Mouse (Mus musculus): Measurements from ENCODE around the gene March1. TPM values are rescaled to one million over a fixed set of nuclear protein-coding genes. Genes with fewer than 3 reads are reported as not detected.
"Not testable (repeated sequence)": the region's sequence is repeated elsewhere in the genome, so short reads cannot be mapped to it uniquely, and the experiment has no call there.

The March1 gene
- polyA plus RNA-seq, 1 experiment = 4.4 TPM

DNA sequence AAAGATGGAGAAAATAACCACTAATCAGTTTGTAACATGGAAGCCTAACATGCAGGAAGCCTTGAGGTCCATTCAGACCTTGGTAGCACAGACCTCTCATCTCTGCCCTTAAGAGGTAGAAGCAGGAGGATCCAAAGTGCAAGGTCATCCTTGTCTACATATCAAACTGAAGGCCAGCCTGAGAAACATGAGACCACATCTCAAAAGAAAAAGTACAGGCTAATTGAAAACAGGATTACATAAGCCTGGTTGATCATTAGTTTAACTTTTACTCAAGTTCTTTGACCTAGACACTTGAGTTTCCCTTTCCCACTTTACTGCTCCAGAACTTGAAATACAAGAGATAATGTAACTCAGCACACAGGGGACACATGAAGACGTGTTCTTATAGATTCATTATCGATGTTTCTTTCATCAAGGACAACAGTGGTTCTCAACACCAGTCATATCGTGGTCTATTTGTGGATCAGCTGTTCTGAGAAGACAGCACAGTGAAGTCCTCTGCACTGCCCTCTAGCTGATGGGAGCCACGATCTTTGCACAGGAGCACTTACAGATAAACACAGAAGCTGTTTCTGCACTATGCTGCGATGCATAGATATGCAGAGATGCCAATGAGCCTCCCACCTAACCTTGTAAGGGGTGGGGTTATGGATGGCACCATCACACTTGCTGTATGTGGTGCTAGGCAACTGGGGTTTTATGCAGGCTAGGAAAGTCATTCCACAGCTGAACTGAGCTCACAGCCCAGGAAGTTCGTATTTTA, 789.1 kb downstream of the March1 start:
- 85% methylated on average over 6 of the region's 6 CpGs for WGBS
- Histone ChIP-seq H3K4me1 (ENCODE audit: control insufficient read depth, insufficient read depth, low read length) (no peaks in the 10 kb centered on the region), H3K4me3 (replicated peaks; ENCODE audit: insufficient read depth, low read depth, low read length) (no peak overlapping the region), H3K27me3 (ENCODE audit: control insufficient read depth, insufficient read depth, low read length) (no peaks in the 10 kb centered on the region), H3K27ac (ENCODE audit: insufficient read depth, low read length) (no peak overlapping the region)
- DNase-seq = no peak
- TF ChIP-seq CTCF (IDR thresholded peaks at IDR 0.05; ENCODE audit: borderline replicate concordance, insufficient read depth, low read depth, low read length) (no peak), POLR2A (IDR thresholded peaks at IDR 0.05; ENCODE audit: borderline replicate concordance, insufficient read depth, low read length) (no peak)

DNA sequence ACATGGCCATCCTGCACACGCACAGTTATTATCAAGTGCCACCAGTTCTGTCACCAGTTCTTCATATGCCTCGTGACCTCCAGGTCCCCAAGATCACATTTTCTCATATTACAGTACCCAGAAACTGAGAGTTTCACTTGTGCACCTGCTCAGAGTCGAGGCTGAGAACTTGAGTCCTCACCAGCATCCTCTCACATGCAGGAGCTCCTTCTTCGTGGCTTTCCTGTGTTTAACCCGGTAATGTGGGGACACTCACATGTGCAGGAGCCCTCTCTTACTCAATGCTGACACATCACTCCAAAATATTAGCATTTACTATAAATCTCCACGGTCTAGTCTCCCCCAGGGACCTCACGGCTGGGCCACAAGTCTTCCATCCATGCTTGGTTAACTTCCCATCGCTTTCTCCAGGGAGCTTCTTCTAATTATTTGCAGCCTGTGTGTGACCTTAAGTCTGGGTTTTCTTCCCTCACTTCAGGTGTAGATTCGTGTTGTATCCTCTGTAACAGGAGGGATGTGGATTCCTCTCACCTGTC, 792.4 kb downstream of the March1 start:
- DNase-seq = no peak
- 79% methylated on average over 9 of the region's 9 CpGs for WGBS
- H3K4me1 ChIP-seq (ENCODE audit: control insufficient read depth, insufficient read depth, low read length) = no peaks in the 10 kb centered on the region
- H3K4me3 ChIP-seq (replicated peaks; ENCODE audit: insufficient read depth, low read depth, low read length) = no peak overlapping the region
- no peak overlapping the region for H3K27ac ChIP-seq (ENCODE audit: insufficient read depth, low read length)
- no peaks in the 10 kb centered on the region for H3K27me3 ChIP-seq (ENCODE audit: control insufficient read depth, insufficient read depth, low read length)
- no peak for TF ChIP-seq CTCF (IDR thresholded peaks at IDR 0.05; ENCODE audit: borderline replicate concordance, insufficient read depth, low read depth, low read length)
- no peak for TF ChIP-seq POLR2A (IDR thresholded peaks at IDR 0.05; ENCODE audit: borderline replicate concordance, insufficient read depth, low read length)

DNA sequence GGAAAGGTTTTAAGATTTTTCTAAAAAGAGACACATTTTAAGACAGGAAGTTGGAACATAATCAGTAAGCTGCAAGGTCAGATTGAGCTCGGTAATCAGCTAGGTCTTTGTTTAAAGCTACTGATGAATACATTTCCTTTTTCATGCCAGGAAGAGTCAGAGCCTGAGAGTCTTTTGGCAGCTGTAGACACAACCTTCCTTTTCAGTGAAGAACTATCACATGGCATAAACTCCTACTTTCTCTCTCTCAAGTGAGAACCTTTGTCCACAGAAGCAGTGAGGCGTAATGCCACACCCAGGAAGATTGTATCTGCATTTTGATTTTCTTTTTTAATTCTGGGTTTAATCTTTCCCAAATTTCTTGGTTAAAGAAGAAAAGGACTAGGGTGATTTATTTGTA, 795.4 kb downstream of the March1 start:
- no peak for DNase-seq
- no peak overlapping the region for H3K4me3 ChIP-seq (replicated peaks; ENCODE audit: insufficient read depth, low read depth, low read length)
- H3K27ac ChIP-seq (ENCODE audit: insufficient read depth, low read length) = no peak overlapping the region
- H3K27me3 ChIP-seq (ENCODE audit: control insufficient read depth, insufficient read depth, low read length) = no peaks in the 10 kb centered on the region
- 28% methylated on average over 2 of the region's 2 CpGs for whole genome bisulfite sequencing
- TF ChIP-seq CTCF (IDR thresholded peaks at IDR 0.05; ENCODE audit: borderline replicate concordance, insufficient read depth, low read depth, low read length) (no peak), POLR2A (IDR thresholded peaks at IDR 0.05; ENCODE audit: borderline replicate concordance, insufficient read depth, low read length) (no peak)
- H3K4me1 ChIP-seq (ENCODE audit: control insufficient read depth, insufficient read depth, low read length) = no peaks in the 10 kb centered on the region

DNA sequence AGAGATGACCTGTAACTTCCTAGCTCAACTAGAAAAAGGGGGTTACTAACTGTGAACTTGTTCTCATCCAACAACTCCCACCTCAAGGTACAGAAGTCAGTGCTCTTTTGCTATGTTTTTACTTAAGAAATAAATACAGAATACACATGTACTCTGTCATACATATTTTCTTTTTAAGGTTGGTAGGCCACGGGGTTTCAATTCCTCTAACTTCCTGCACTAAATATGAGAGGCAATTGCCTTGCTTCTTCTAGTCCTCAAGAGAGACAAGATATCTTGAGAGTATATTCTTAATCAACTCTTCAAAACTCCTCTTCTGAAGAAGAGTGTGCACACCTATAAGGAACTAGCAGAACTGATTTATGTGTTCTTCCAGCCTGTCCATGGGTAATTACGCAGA, 797.5 kb downstream of the March1 start:
- 93% methylated on average over 2 of the region's 2 CpGs for WGBS

DNA sequence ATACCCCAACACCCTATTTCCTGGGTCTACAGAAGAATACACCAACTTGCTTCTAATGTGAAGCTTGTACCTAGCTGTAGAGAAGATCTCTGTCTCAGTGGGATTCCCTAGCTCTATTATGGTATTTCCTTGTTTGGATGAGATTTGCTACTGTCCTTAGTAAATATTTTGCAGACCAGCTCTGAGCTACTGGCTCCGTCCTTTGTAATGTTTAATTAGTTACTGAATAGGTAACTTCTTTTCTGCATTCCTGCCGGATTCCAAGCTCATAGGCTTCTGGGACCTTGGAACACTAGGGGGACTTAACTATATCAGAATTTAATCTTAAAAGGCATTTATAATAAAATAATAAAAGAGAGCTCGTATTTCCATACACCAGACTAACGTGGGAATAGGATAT, 799.9 kb downstream of the March1 start:
- not testable (repeated sequence) for DNase-seq; H3K27ac ChIP-seq (ENCODE audit: insufficient read depth, low read length); H3K4me1 ChIP-seq (ENCODE audit: control insufficient read depth, insufficient read depth, low read length); H3K4me3 ChIP-seq (replicated peaks; ENCODE audit: insufficient read depth, low read depth, low read length); H3K27me3 ChIP-seq (ENCODE audit: control insufficient read depth, insufficient read depth, low read length)
- 91% methylated on average over 4 of the region's 4 CpGs for WGBS

More for the DNA sequence above, 797.5 kb downstream of the March1 start:
- TF ChIP-seq POLR2A (IDR thresholded peaks at IDR 0.05; ENCODE audit: borderline replicate concordance, insufficient read depth, low read length) = no peak
- no peak for TF ChIP-seq CTCF (IDR thresholded peaks at IDR 0.05; ENCODE audit: borderline replicate concordance, insufficient read depth, low read depth, low read length)
- no peak overlapping the region for H3K4me3 ChIP-seq (replicated peaks; ENCODE audit: insufficient read depth, low read depth, low read length)
- no peak overlapping the region for H3K27ac ChIP-seq (ENCODE audit: insufficient read depth, low read length)
- no peaks in the 10 kb centered on the region for H3K4me1 ChIP-seq (ENCODE audit: control insufficient read depth, insufficient read depth, low read length)
- no peaks in the 10 kb centered on the region for H3K27me3 ChIP-seq (ENCODE audit: control insufficient read depth, insufficient read depth, low read length)
- no peak for DNase-seq

DNA sequence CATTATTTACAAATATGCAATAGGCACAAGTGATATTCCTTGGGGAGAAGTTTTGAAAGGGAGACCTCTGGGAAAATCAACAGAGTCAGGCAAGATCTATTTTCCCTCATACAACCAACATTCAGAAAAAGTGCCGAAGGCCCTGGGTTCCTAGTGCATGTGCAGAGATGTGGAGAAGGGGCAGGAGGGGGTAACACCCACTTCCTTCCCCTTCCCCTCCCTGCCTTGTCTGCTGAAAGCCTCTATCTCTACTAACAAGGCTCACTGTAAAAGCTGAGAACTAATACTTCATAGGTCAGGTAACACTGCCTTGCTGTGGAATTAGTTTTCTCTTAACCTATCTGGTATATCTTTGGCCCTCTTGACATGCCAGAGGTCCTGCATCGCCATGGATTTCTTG, 812.9 kb downstream of the March1 start:
- 78% methylated on average over 2 of the region's 2 CpGs for WGBS

DNA sequence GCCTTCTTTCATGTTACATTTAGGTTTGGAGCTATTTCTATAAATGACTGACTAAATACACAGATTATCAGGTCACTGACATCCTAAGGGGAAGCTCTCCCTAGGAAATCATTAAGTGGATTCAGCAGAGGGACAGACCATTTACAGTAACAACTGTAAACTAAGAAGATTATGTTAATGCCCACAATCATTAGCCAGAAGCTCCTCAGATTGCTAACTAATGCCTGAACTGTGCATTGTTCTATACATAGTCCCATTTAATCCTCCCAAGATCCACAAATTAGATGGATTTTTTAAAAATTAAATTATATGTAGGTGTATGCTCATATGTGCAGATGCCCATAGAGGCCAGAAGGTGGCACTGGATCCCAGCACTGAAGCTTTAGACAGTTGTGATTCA, 815.9 kb downstream of the March1 start:
- H3K4me1 ChIP-seq (ENCODE audit: control insufficient read depth, insufficient read depth, low read length) = no peaks in the 10 kb centered on the region

More for the DNA sequence above, 812.9 kb downstream of the March1 start:
- Histone ChIP-seq H3K4me3 (replicated peaks; ENCODE audit: insufficient read depth, low read depth, low read length) (no peak overlapping the region), H3K27me3 (ENCODE audit: control insufficient read depth, insufficient read depth, low read length) (no peaks in the 10 kb centered on the region), H3K4me1 (ENCODE audit: control insufficient read depth, insufficient read depth, low read length) (no peaks in the 10 kb centered on the region), H3K27ac (ENCODE audit: insufficient read depth, low read length) (no peak overlapping the region)
- TF ChIP-seq CTCF (IDR thresholded peaks at IDR 0.05; ENCODE audit: borderline replicate concordance, insufficient read depth, low read depth, low read length) (no peak), POLR2A (IDR thresholded peaks at IDR 0.05; ENCODE audit: borderline replicate concordance, insufficient read depth, low read length) (no peak)
- DNase-seq = no peak

DNA sequence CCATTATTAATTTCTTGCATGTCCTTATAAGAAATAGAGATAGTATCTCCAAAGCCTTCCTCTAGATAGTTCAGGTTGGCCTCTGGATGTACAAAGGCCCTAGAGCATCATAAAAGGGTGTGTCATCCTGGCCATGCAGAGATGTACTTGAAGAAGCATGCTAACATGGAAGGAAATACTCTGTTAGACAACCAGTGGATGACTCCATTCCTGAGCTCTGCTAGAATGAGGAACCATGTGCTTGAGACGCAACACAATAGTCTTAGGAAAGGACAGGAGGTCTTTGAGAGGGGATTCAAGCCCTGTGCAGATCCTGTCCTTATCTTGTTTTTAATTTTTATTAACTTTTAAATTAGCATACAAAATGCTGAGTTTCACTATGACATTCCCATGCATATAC, 819.1 kb downstream of the March1 start:
- DNase-seq = no peak
- TF ChIP-seq POLR2A (IDR thresholded peaks at IDR 0.05; ENCODE audit: borderline replicate concordance, insufficient read depth, low read length) (no peak), CTCF (IDR thresholded peaks at IDR 0.05; ENCODE audit: borderline replicate concordance, insufficient read depth, low read depth, low read length) (no peak)
- H3K4me3 ChIP-seq (replicated peaks; ENCODE audit: insufficient read depth, low read depth, low read length) = no peak overlapping the region
- 97% methylated on average over 1 of the region's 1 CpGs for WGBS
- H3K4me1 ChIP-seq (ENCODE audit: control insufficient read depth, insufficient read depth, low read length) = no peaks in the 10 kb centered on the region
- H3K27me3 ChIP-seq (ENCODE audit: control insufficient read depth, insufficient read depth, low read length) = no peaks in the 10 kb centered on the region
- no peak overlapping the region for H3K27ac ChIP-seq (ENCODE audit: insufficient read depth, low read length)

More for the DNA sequence above, 815.9 kb downstream of the March1 start:
- Histone ChIP-seq H3K4me3 (replicated peaks; ENCODE audit: insufficient read depth, low read depth, low read length) (no peak overlapping the region), H3K27me3 (ENCODE audit: control insufficient read depth, insufficient read depth, low read length) (no peaks in the 10 kb centered on the region), H3K27ac (ENCODE audit: insufficient read depth, low read length) (no peak overlapping the region)
- DNase-seq = no peak
- TF ChIP-seq POLR2A (IDR thresholded peaks at IDR 0.05; ENCODE audit: borderline replicate concordance, insufficient read depth, low read length) = no peak
- TF ChIP-seq CTCF (IDR thresholded peaks at IDR 0.05; ENCODE audit: borderline replicate concordance, insufficient read depth, low read depth, low read length) = no peak

Measured in cerebellum, adult 2 months (tissue).